Mouse (Mus musculus): ENCODE data around the gene Jph2.

Gene Jph2

DNA sequence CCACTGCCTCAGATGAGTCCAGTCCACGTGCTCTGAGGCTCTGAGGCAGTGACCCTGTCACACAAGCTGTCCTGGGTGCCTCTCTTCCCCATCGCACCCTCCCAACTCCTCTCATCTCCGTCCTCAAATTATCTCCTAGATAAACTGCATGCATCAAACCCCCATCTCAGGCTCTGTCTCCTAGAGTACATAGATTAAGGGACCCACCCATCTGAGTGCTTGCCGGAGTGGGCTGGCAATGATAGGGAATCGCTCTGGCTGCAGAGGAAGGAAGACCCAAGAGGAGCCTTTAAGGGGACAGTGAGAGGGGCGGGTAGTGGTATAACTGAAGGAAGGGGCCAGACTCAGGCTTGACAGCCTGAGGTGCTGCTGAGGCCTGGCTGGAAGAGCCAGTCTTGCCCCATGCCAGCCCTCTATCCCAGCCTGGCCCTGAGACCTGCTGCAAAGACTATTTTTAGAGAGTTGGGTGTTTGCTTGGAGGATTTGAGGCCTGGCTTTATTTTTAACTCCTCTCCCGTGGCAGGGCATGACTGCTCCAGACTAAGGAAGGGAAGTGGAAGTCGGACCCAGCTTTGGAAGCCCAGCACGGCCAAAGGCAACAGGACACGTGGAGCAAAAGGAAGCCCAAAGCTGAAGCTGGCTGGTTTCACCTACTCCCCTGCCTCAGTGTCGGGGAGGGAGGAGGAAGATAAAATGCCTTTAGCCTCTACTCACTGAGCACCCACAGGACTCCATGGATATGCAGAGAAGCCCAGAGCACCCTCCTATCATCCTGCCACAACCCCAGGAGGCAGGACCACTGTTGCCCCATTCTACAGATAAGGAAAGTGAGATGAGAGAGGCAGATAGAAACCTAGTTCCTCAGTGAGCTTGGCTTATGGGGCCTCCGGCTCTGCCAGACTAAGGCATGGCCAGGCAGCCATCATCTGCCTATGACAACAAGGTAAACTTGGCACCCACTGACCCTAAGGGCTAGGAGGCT is 34.6 kb downstream of the Jph2 start:
- DNase-seq (ENCODE audit: low read depth, low spot score): no peak

DNA sequence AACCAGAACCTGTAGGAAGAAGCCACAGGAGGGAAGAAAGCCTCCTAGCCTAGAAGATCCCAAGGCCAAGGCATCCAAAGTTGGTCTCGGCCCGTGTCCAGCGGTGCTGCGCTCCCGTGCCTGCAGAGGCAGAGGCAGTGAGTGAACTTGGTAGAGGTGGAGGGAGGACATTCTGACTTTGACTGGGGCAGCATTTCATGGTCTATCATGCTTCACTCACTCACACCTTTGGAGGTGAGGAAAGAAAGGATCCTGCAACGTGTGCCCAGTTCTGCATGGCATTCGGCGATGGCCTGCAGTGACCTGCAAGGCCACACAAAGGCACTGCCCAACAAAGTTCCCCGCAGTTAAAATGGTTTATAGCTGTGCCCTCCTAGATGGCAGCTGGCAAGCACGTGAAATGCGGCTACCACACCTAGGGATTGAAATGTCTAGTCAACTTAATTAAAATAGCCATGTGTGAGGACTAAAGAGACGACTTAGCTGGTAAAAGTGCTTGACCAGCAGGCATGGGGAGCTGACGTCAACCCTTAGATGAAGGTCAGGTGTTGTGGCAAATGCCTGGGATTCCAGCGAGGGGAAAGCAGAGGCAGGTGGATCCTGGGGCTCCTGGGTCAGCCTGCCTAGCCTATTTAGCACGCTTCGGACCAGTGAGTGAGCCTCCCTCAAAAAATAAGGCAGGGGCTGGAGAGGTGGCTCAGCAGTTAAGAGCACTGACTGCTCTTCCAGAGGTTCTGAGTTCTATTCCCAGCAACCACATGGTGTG is 36.8 kb downstream of the Jph2 start:
- no peak for DNase-seq (ENCODE audit: low read depth, low spot score)

DNA sequence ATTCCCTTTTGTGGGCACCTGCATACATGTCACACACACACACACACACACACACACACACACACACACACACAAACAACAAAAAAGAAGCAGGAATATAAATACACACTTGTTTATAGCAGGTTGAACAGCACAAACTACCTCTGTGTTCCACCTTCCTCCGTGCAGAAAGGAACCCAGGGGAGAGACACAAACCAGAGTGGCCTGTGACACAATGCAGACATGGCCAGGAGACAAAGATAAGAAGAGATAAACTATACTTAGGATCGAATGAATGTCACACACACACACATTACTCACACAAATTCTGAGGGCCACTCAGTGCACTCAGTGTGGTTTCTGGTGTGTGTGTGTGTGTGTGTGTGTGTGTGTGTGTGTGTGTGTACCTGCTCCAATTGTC is 38.5 kb downstream of the Jph2 start:
- DNase-seq (ENCODE audit: low read depth, low spot score): no peak

DNA sequence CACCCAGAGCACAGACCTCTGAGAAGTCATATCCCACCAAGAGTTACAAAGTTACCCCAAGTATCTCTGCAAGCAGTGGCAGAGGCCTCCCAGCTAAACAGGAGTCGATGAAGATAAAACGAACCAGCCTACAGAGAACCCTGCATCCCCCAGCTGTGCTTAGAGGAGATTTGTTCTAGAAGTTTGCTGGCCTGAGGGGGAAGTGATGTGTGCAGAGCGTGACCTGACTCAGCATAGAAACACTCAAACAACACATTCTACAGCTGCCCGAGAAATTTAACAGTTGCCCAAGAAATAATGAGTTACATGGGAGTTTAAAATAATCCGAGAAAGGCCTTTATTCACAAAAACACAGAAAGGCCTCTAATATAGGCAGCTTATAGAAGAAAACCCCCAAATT is 39.1 kb downstream of the Jph2 start:
- no peak for DNase-seq (ENCODE audit: low read depth, low spot score)

DNA sequence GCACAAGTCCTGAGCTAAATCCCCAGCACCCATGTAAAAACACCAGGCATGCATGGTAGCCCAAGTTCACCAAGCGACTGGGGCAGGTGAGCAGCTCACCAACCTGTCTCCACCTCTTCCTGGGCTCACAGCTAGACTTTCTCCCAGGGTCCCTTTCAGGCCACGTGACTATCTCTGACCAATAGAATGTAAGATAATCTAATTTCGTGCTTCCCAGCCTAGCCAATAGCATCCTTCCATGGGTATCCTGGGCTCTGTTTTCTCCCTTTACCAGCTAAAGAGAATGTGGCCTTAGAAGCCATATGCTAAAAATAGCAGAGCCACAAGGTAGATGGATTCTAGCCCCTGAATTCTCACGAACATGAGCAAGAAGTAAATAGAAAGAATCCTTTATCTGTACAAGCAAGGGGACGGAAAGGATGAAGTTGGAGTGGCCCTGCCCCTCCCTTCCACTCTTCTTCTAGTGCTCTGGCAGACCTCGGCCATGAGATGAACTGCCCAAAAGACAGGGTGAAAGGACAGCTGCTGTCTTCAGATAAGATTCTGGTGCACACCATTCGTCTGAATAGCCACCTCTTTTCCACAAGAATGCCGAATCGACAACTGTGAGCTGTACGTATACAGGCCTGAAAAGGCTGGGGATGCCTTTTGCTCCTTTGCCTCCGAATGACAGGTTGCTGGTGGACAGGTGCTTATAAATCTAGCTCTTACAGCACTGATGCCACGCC is 41.5 kb downstream of the Jph2 start:
- DNase-seq (ENCODE audit: low read depth, low spot score): no peak

DNA sequence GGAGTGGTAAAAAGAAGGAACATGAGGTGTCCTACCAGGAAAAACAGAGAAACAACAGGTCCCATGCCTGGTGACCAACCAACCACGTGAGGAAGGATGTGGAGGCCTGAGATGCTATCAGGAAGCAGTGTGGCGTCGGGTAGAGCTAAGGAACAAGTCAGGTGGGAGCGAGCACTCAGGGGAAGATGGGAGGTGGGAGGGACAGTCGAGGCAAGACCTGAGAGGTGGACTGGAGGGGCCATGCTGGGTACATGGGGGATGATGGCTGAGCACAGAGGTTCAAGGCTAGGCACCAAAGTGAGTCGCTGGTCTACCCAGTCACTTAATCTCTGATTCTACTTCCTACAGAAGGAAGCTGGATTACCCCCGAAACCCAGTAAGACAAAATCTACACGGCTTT is 42.1 kb downstream of the Jph2 start:
- no peak for DNase-seq (ENCODE audit: low read depth, low spot score)

DNA sequence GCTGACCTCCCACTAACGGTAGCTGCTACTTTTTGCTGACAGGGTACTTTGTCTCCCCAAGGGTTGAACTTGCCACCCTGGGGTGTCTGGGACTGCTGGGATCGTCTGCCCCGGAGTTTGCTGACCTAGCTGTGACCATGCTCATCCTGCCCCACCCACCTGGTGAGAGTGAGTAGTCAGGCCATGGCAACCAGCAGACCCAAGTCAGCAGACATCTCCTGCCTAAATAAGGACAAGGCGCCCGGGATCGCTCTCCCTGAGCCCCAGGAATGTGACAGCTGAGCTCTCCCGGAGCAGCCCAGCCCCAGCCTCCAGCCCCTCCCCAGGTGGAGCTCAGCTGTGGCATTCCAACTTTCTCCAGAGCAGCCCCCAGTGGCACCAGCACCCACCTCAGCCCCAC is 44.1 kb downstream of the Jph2 start:
- DNase-seq (ENCODE audit: low read depth, low spot score): no peak

DNA sequence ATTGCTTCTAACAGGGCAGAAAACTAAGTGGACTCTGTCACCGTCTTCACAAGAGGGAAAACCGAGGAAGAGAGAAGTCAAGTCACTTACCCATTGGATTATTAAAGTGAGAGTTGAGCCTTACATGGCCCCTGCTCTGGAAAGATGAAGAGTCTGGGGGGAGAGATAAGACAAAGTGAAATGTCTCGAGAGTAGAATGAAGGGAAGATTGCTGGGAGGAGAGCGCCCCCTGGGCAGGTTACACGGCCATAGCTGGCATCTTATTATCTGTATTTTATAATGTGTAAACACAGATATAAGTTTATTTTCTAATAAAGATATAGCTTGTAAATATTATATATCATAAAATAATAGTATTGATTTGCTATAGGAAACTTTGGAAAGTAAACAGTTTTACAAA is 47.4 kb downstream of the Jph2 start:
- DNase-seq (ENCODE audit: low read depth, low spot score): no peak

DNA sequence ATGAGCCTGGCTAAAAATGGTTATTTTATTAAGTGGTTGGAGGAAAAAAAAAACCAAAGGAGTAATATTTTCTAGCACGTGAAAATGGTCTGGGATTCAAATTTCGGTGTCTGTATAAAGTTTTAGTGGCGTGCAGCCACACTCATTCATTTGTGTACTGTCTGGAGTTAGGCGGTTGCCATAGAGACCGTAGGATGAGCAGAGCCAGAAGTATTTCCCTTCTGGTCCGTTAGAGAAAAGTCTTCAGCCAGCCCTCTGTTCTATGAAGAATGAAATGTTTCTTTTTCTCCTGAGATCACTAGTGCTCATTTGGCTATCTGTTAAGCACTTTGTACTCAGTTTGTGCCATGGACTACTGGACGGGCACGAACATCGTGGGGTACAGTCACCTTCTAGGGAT is 48.4 kb downstream of the Jph2 start:
- peak; percentile 46 for DNase-seq (ENCODE audit: low read depth, low spot score)

DNA sequence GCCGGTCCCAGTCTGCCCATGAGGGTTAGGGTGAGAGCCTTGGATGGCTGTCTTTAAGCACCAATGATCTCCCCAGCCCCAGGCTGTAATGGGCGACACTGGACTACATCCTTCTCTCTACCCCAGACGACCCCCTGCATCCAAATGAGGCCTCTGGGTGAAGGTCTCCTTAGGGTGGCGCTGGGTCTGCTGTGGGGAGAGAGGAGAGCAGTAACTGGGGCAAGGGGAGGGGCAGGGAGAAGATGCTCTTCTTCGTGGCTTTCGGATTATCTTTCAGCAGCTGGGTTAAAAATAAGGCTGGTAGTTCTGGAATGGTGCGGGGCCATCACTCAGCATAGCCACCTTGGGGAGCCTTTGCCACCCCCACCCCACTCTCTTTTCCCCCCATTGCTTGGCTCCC is 49.1 kb downstream of the Jph2 start:
- DNase-seq (ENCODE audit: low read depth, low spot score): no peak

DNA sequence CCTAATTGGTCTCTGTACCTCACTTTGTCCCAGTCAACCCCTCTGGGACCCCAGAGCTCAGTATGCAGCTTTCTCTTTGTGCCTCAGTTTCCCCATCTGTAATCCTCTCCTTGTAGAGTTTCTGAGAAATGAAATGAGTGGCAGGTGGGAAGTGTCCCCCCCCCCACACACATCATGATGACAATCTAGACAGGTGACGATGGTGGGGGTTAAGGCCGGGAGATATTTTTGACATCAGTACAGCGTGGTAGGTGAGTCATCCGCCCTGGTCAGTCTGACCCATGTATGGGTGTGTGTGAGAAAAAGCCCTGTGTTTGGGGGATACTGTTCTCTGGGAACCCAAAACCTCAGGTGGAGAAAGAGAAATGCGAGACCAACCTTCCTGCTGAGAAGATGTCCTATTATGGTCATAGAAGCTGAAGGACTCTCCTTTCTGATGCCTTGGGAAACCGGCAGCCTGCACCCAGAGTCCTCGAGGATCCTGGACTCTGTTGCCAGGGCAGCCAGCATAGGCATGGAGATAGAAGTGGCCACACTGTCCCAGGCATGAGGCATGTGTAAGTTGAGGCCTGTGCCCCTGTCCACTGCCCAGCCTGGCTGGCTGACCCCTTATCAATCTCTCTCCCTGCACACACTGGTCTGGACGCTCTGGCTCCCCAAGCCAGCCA is 50.1 kb downstream of the Jph2 start:
- DNase-seq (ENCODE audit: low read depth, low spot score): no peak

DNA sequence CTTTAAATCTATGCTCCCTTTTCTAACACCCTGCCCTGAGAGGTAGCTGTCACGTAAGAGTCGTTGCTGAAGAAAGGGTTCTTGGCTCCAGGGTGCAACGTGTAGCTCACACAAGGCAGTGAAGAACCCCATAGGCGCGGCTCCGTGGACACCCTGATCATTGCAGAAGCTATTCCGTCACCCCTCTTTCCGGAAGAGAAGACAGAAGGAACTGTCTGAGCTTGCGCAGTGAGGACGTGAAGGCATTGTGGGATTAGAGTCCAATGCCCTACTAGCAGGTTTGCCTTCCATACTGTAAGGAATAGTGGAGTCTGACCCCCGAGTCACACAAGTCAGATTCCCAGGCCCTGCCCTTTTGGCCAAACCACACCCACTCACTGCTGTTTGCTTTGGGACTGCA is 51.3 kb downstream of the Jph2 start:
- no peak for DNase-seq (ENCODE audit: low read depth, low spot score)

DNA sequence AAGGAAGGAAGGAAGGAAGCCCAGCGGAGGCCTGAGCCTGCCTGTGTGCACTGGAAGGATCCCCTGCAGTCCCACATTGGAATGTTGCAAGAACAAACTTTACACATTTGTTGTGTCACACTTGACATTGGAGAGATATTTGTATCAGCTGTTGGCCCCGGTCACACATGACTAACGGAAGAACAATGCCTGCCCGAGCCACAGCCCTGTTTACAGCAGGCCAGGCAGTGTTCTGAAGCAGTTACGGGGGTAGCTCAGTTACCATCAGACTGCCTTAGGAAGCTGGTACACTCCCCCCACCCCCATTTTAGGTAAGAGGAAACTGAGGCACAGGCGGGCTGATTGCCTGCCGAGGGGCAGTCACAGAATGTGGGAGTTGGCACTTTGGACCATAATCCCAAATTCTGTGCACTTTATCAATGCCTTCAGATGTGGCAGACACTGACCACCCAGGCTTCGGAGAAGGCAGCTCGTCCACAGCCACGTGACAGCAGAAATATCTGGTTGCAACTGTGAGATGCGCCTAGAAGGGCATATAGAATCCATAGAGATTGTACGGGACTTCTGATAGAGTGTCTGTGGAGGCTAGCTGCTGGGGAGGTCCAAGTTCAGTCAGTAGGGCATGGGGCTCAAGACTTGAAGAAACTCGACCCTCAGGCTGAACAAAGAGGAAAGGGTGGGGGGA is 52.7 kb downstream of the Jph2 start:
- DNase-seq (ENCODE audit: low read depth, low spot score): no peak

DNA sequence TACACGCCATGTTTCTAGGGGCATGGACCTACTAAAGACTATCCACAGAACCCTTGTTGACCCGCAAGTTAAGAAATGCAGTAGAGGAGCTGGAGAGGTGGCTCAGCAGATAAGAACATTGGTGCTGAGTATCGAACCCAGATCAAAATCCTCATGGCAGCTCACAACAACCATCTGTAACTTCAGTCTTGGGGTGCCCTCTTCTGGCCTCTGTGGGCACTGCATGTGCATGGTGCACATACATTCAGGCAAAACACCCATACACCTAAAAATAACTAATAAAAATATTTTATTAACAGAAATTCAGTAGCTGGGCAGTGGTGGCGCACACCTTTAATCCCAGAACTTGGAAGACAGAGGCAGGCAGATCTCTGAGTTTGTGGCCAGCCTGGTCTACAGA is 54.1 kb downstream of the Jph2 start:
- no peak for DNase-seq (ENCODE audit: low read depth, low spot score)

DNA sequence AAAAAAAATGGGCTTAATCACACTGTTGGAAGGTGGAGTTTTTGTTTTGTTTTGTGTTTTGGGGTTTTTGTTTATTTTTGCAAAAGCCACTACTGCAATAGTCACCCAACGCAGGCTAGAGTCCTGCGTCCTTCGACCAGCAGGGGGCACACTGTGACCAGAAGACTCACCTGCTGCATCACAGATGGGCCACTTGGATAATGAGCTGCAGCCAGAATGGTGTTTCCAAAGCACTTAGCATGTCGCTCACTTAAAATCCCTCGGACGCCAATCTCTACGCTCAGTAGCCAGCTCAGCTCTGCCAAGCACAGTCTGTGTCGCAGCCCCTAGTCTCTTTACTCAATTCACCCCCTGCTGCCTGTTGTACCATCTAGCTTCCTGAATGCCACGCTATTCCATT is 57.5 kb downstream of the Jph2 start:
- DNase-seq (ENCODE audit: low read depth, low spot score): peak; percentile 42

DNA sequence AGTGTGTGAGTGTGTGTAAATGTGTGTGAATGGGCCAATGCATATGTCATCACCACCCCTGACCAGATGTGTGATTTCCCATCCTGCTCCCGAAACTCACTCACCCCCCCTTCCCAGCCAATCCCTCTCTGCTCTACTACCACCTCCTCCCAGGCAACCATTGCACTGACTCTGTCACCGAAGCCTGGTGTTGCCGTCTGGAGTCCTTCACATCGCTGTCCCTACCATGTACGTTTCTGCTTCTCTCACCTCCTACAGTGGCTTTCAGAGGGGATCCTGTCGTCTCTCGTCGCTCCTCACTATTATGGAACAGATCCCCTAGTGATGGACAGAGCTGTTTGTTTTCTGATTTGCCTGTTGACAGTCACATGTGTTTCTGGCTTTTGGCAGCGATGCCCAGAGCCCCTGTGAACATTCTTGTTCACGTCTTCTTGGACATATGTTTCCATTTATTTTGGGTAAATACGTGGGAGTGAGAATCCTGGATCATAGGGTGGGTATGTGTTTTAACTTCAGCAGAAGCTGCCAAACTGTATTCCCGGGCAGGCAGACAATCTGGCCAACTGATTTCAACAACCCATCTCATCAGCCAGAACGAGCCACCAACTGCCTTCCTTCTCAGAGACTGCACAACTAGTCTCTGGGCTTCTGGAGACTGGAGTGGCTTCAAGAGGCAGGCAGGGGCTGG is 65.3 kb downstream of the Jph2 start:
- peak; percentile 80 for DNase-seq (ENCODE audit: low read depth, low spot score)

DNA sequence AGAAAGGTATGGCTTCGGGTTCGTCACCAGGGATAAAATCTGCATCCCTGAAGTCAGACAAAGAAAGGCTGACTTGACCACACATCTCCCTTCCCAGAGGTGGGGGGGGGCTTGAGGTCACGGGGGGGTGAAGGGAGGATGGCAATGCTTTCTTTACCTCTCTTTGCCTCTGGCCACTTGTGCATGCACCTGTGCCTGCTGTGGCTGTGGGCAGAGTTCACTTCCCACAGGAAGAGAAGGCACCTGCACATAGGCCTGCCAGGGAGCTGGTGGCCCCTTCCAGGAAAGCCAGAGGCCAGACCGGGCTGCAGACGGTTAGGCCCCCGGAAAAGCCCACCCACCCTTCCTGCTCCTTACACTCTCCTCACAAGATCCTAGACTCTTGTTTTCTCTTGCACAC is 66.4 kb downstream of the Jph2 start:
- DNase-seq (ENCODE audit: low read depth, low spot score): no peak

DNA sequence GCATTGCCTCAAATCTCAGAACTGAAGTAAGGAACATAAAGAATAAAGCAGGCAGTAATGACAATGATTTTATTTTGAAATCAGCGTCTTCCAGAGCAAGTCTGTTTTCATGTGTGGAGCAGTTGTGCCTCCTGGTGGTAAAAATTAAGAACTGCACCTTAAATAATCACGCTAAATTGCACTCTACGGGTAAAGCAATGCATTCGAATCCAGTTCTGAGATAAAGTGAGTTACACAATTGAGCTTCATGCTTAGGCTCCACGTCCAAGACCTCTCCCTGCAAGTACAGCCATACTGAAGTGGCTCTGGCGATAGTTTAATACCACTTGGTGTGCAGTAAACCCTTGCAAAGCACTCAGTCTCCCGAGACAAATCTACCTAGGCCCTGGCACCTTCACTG is 67.1 kb downstream of the Jph2 start:
- DNase-seq (ENCODE audit: low read depth, low spot score): peak; percentile 50

DNA sequence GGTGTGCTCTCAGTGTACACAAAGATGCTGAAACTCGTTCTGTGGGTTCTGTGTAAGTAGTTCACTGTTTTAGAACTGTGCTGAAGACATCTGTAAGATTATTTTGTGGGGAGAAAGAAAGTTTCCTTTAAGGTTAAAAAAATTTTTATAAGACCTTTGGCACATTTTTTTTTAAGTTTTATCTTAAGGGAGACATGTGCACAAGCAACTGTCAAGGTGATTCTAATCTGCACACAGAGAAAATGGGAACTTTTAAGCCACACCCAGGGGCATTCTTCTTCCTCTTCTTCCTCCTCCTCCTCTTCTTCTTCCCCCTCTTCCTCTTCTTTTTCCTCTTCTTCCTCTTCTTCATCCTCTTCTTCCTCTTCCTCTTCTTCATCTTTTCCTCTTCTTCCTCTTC is 74.6 kb downstream of the Jph2 start:
- no peak for DNase-seq (ENCODE audit: low read depth, low spot score)

DNA sequence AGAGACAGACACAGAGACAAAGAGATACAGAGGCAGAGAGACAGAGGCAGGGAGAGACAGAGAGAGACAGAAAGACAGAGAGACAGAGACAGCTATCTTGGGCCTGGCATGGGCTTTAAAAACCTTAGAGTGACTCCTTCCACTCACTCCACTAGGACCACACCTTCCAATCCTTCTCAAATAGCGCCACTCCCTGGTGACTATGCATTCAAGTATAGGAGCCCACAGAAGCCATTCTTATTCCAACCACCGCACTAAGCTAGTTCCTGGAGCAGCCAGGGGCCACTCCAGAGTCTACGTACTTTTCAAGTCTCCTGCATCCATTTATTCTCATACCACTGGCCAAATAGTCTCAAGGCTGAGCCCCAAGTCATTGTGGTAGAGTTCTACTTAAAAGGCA is 79.0 kb downstream of the Jph2 start:
- DNase-seq (ENCODE audit: low read depth, low spot score): no peak

DNA sequence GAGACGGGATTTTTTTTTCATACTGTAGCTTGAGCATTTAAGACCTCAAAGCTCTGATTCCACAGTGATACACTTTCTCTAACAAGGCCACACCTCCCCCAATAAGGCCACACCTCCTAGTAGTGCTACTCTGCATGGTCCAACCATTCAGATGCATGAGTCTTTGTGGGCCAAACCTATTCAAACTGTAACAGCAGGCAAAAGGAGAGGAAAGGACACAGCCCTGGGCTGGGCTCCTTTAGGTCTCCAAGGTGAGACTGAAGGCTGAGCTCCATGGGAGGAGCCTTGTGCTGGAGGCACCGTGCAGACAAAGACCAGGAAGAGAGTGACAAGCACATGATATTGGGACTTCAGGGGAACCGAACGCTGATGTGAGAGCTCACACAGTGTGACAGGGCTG is 80.5 kb downstream of the Jph2 start:
- DNase-seq (ENCODE audit: low read depth, low spot score): no peak

Measured in telencephalon, adult 2 months (tissue).